Mouse (Mus musculus) liver, adult 2 months (tissue): ENCODE measurements at regions not wholly inside any gene's neighbourhood (a gene's known extent, or its start where the extent isn't known, plus 50 kb on each side); places are given as distances from the start of the nearest gene placed in this dataset.

Experiments
- CTCF ChIP-seq: fragments of 200-500 bp; IDR thresholded peaks from 2 replicates; pipeline ENCODE4 v1.5.1; 2011; ENCODE audit warnings: low read depth, low read length, control low read depth
- POLR2A ChIP-seq: fragments of 200-500 bp; IDR thresholded peaks from 2 replicates; pipeline ENCODE4 v1.6.1; 2011; ENCODE audit warnings: low read length, control low read depth; ENCODE audit not compliant: insufficient read depth; ENCODE audit errors: extremely low read depth

DNA sequence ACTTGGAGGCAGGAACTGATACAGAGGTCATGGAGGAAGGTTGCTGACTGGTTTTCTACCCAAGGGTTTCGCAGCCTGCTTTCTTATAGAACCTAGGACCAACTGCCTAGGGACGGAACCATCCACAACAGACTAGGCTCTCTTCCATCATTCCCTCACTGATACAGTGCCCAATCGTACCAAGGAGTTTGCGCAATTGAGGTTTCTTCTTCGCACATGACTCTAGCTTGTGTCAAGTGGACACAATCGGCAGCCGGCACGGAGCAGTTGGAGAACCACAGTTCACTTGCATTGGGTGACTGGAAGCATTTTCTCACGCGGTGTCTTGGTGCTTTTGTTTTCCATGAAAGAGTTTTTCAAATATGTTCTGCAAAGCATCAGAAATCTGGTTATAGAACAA lies 149.1 kb upstream of the Dyrk2 start:
- no peak for TF ChIP-seq CTCF
- no peak for TF ChIP-seq POLR2A
